Mouse (Mus musculus) ES-E14 (cell line): ENCODE measurements around the gene Ly75.

Experiments used
- CHD2 ChIP-seq: IDR thresholded peaks from 2 replicates; pipeline ENCODE4 v1.6.1; 2014; ENCODE audit warnings: mild to moderate bottlenecking, low read depth, low read length, inconsistent platforms
- HCFC1 ChIP-seq: IDR thresholded peaks from 2 replicates; pipeline ENCODE4 v1.6.1; 2012; ENCODE audit warnings: low read length, inconsistent platforms, borderline replicate concordance; ENCODE audit not compliant: insufficient read depth
- MAFK ChIP-seq: IDR thresholded peaks from 2 replicates; pipeline ENCODE4 v1.6.1; 2014; ENCODE audit warnings: mild to moderate bottlenecking, low read depth, low read length, inconsistent platforms; ENCODE audit not compliant: insufficient read depth
- ZC3H11A ChIP-seq: IDR thresholded peaks from 2 replicates; pipeline ENCODE4 v1.6.1; 2012; ENCODE audit warnings: low read depth, mild to moderate bottlenecking, inconsistent platforms, low read length, borderline replicate concordance

DNA sequence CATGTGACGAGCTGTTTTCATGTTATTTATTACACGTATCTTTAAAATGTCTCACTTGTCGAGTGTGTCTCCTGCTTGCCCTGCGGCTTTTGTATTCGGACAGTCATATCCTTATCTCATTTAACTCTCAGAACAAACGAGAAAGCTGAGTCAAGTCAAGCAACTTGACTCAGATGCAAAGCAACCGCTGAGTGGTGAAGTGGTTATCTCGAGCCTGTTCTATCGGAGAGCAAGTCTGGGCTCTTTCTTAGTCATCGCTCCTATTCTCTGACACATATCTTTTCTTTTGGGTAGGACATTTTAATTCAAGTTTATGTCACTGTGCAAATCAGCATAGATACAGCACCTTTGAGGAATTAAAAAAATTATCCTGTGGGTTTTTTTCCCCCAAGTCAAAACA lies 54.5 kb downstream of the Ly75 start:
- TF ChIP-seq CHD2 (no peak), MAFK (no peak), HCFC1 (no peak), ZC3H11A (no peak)
